Mouse (Mus musculus): ENCODE measurements at regions not wholly inside any gene's neighbourhood (a gene's known extent, or its start where the extent isn't known, plus 50 kb on each side); places are given as distances from the start of the nearest gene placed in this dataset.

- no peak for TF ChIP-seq POLR2A (IDR thresholded peaks at IDR 0.05; ENCODE audit: borderline replicate concordance, extremely low read depth, insufficient read depth, insufficient read length)
- ATAC-seq (ENCODE audit: low FRiP score, low read depth) (no peak), DNase-seq (ENCODE audit: low spot score) (no peak)
- no peak overlapping the region for H3K27ac ChIP-seq (replicated peaks; ENCODE audit: low read depth, low read length)
- H3K27me3 ChIP-seq (ENCODE audit: control insufficient read depth, insufficient read depth, low read length): no peaks in the 10 kb centered on the region
- 84% methylated on average over 3 of the region's 3 CpGs for WGBS
- H3K36me3 ChIP-seq (ENCODE audit: control insufficient read depth, insufficient read depth, low read length): no peaks in the 10 kb centered on the region
- no peak overlapping the region for H3K4me2 ChIP-seq (replicated peaks; ENCODE audit: low read depth, low read length, severe bottlenecking)
- no peak overlapping the region for H3K9ac ChIP-seq (ENCODE audit: low read depth, low read length, severe bottlenecking)
- no peaks in the 10 kb centered on the region for H3K9me3 ChIP-seq (ENCODE audit: control insufficient read depth, low read length)
- no peak overlapping the region for H3K4me3 ChIP-seq (replicated peaks; ENCODE audit: low read length)
- H3K4me1 ChIP-seq (ENCODE audit: control insufficient read depth, insufficient read depth, low read length): no peaks in the 10 kb centered on the region
These were observed 194.5 kb upstream of the Zbtb20 start for GRCm38 (mm10) chr16:42681196-42681595.

GRCm38 (mm10) chr16:42677211-42677610 lies 198.5 kb upstream of the Zbtb20 start:
- no peak overlapping the region for H3K27ac ChIP-seq (replicated peaks; ENCODE audit: low read depth, low read length)
- no peak for ATAC-seq (ENCODE audit: low FRiP score, low read depth)

GRCm38 (mm10) chr16:42676406-42677075 lies 199.1 kb upstream of the Zbtb20 start:
- ATAC-seq (ENCODE audit: low FRiP score, low read depth) (no peak), DNase-seq (ENCODE audit: low spot score) (no peak)
- Histone ChIP-seq H3K36me3 (ENCODE audit: control insufficient read depth, insufficient read depth, low read length) (no peaks in the 10 kb centered on the region), H3K9ac (ENCODE audit: low read depth, low read length, severe bottlenecking) (no peak overlapping the region), H3K27me3 (ENCODE audit: control insufficient read depth, insufficient read depth, low read length) (no peaks in the 10 kb centered on the region), H3K4me2 (replicated peaks; ENCODE audit: low read depth, low read length, severe bottlenecking) (no peak overlapping the region), H3K27ac (replicated peaks; ENCODE audit: low read depth, low read length) (no peak overlapping the region), H3K4me3 (replicated peaks; ENCODE audit: low read length) (no peak overlapping the region), H3K9me3 (ENCODE audit: control insufficient read depth, low read length) (no peaks in the 10 kb centered on the region), H3K4me1 (ENCODE audit: control insufficient read depth, insufficient read depth, low read length) (no peaks in the 10 kb centered on the region)
- no peak for TF ChIP-seq POLR2A (IDR thresholded peaks at IDR 0.05; ENCODE audit: borderline replicate concordance, extremely low read depth, insufficient read depth, insufficient read length)
- whole genome bisulfite sequencing: 80% methylated on average over 5 of the region's 5 CpGs

More at GRCm38 (mm10) chr16:42677211-42677610, 198.5 kb upstream of the Zbtb20 start:
- no peak overlapping the region for H3K4me3 ChIP-seq (replicated peaks; ENCODE audit: low read length)
- H3K9ac ChIP-seq (ENCODE audit: low read depth, low read length, severe bottlenecking): no peak overlapping the region
- H3K9me3 ChIP-seq (ENCODE audit: control insufficient read depth, low read length): no peaks in the 10 kb centered on the region
- no peak for TF ChIP-seq POLR2A (IDR thresholded peaks at IDR 0.05; ENCODE audit: borderline replicate concordance, extremely low read depth, insufficient read depth, insufficient read length)
- no peak for DNase-seq (ENCODE audit: low spot score)
- no peaks in the 10 kb centered on the region for H3K4me1 ChIP-seq (ENCODE audit: control insufficient read depth, insufficient read depth, low read length)
- 65% methylated on average over 5 of the region's 5 CpGs for WGBS
- no peaks in the 10 kb centered on the region for H3K36me3 ChIP-seq (ENCODE audit: control insufficient read depth, insufficient read depth, low read length)
- no peaks in the 10 kb centered on the region for H3K27me3 ChIP-seq (ENCODE audit: control insufficient read depth, insufficient read depth, low read length)
- H3K4me2 ChIP-seq (replicated peaks; ENCODE audit: low read depth, low read length, severe bottlenecking): no peak overlapping the region

- H3K4me3 ChIP-seq (replicated peaks; ENCODE audit: low read length): no peak overlapping the region
- no peaks in the 10 kb centered on the region for H3K27me3 ChIP-seq (ENCODE audit: control insufficient read depth, insufficient read depth, low read length)
- no peak for DNase-seq (ENCODE audit: low spot score)
- no peaks in the 10 kb centered on the region for H3K4me1 ChIP-seq (ENCODE audit: control insufficient read depth, insufficient read depth, low read length)
- WGBS: 91% methylated on average over 3 of the region's 3 CpGs
- H3K36me3 ChIP-seq (ENCODE audit: control insufficient read depth, insufficient read depth, low read length): no peaks in the 10 kb centered on the region
- H3K4me2 ChIP-seq (replicated peaks; ENCODE audit: low read depth, low read length, severe bottlenecking): no peak overlapping the region
- no peak for TF ChIP-seq POLR2A (IDR thresholded peaks at IDR 0.05; ENCODE audit: borderline replicate concordance, extremely low read depth, insufficient read depth, insufficient read length)
- no peaks in the 10 kb centered on the region for H3K9me3 ChIP-seq (ENCODE audit: control insufficient read depth, low read length)
- ATAC-seq (ENCODE audit: low FRiP score, low read depth): no peak
- H3K27ac ChIP-seq (replicated peaks; ENCODE audit: low read depth, low read length): no peak overlapping the region
- H3K9ac ChIP-seq (ENCODE audit: low read depth, low read length, severe bottlenecking): no peak overlapping the region
These were observed 200.7 kb upstream of the Zbtb20 start for GRCm38 (mm10) chr16:42675031-42675430.

- H3K27me3 ChIP-seq (ENCODE audit: control insufficient read depth, insufficient read depth, low read length): no peaks in the 10 kb centered on the region
- ATAC-seq (ENCODE audit: low FRiP score, low read depth) (no peak), DNase-seq (ENCODE audit: low spot score) (no peak)
- H3K9me3 ChIP-seq (ENCODE audit: control insufficient read depth, low read length): no peaks in the 10 kb centered on the region
- H3K4me2 ChIP-seq (replicated peaks; ENCODE audit: low read depth, low read length, severe bottlenecking): no peak overlapping the region
- H3K27ac ChIP-seq (replicated peaks; ENCODE audit: low read depth, low read length): no peak overlapping the region
- WGBS: 64% methylated on average over 3 of the region's 3 CpGs
- no peak for TF ChIP-seq POLR2A (IDR thresholded peaks at IDR 0.05; ENCODE audit: borderline replicate concordance, extremely low read depth, insufficient read depth, insufficient read length)
- no peaks in the 10 kb centered on the region for H3K4me1 ChIP-seq (ENCODE audit: control insufficient read depth, insufficient read depth, low read length)
- no peak overlapping the region for H3K4me3 ChIP-seq (replicated peaks; ENCODE audit: low read length)
- no peak overlapping the region for H3K9ac ChIP-seq (ENCODE audit: low read depth, low read length, severe bottlenecking)
- H3K36me3 ChIP-seq (ENCODE audit: control insufficient read depth, insufficient read depth, low read length): no peaks in the 10 kb centered on the region
These were observed 209.1 kb upstream of the Zbtb20 start for GRCm38 (mm10) chr16:42666601-42667000.
